Mouse (Mus musculus): ENCODE measurements around the gene Uqcrq. TPM values are rescaled to one million over a fixed set of nuclear protein-coding genes. Genes with fewer than 3 reads are reported as not detected.
A peak's percentile ranks its signal among the peaks of the same experiment; 100 is the strongest.
"Not testable (repeated sequence)": the region's sequence is repeated elsewhere in the genome, so short reads cannot be mapped to it uniquely, and the experiment has no call there.

Uqcrq gene
- total RNA-seq, 4 experiments from 2014 or later, result 1,108 to 1,285 (median 1,159) TPM

GRCm38 (mm10) chr11:53452396-53452795 is 21.8 kb upstream of the Uqcrq start:
- no peak for DNase-seq (ENCODE audit: low spot score in 2 of 2)

DNA sequence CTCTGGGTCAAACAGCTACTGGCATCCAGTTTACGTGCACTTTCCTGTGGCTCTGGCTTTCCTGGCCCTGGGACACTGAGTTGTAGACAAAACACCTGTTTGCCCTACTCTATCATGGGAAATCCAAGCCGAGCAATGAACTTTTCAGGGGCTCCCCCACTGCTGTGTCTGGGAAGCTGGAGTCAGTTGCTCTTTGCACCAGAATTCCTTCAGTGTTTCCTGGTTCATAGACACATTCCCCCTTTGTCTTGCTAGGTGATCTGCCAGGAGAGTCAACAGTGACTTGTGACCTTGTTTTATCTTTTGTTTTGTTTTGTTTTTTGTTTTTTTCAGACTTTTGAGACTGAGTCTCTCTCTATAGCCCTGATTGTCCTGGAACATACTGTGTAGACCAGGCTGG is 20.7 kb upstream of the Uqcrq start:
- no peak for DNase-seq (ENCODE audit: low spot score in 2 of 2)

DNA sequence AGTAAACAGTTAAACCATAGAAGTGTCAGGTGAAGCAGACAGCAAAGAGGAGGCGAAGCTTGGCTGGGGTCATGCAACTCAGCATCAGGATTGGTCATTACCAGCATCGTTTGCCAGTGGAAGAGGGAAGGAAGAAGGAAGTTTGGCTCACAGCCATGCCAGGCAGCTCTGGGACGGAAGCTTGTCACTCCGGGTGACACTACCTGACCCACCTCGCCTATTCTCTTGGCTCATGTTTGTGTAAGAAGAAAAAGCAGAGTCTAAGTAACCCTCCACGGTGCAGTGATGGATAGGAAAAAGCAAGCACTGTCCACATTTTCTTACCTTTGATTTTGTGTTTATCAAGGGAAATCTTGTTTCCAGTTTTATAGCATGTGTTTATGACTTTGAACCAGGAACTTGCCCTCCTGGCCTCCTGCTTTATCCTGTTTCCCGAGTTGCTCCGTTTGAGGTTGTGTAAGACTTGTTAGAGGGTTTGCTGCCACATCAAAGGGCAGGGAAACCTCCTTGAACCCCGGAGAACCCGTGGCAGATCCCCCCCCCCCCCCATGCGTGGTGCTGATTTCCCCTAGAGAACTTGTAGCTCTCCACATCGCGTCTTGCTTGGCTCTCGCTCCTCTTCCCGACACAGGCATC is 19.6 kb upstream of the Uqcrq start:
- no peak for DNase-seq (ENCODE audit: low spot score in 2 of 2)

DNA sequence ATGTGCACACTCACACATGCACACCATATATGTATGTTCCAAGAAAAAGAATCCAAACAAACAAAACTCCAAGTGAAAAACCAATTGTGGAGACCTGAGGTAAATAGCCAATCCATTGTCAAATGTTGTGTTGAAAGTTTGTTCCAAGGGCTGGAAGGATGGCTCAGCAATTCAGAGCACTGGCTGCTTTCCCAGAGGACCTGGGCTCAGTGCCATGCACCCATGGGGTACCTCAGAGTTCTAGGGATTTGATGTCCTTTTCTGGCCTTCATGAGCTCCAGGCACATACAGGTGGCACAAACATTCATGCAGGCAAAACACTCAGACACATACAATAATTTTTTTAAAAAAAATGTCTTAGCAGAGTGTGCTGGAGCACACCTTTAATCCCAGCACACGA is 17.9 kb upstream of the Uqcrq start:
- peak; percentile 59 to 61 for DNase-seq (ENCODE audit: low spot score in 2 of 2)

GRCm38 (mm10) chr11:53447996-53448395 is 17.4 kb upstream of the Uqcrq start:
- no peak for DNase-seq (ENCODE audit: low spot score in 2 of 2)

DNA sequence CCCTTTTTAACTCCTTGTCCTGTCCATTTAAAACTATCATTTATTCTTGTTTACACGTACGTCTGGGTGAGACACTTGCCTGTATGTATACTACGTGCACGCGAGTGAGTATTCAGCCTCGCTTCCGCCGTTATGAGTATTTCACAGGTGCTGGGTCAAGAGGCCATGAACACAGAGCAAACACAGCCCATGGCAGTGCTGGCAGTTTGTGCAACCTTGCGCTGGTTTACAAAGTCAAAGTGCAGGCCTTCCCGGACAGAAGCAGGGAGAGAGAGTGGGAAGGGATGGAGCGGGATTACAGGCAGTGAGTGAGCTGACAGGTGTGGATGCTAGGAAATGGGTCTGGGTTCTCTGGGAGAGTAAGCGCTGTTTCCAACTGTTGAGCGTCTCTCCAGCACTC is 15.6 kb upstream of the Uqcrq start:
- no peak for DNase-seq (ENCODE audit: low spot score in 2 of 2)

GRCm38 (mm10) chr11:53445562-53445961 is 14.9 kb upstream of the Uqcrq start:
- no peak for DNase-seq (ENCODE audit: low spot score in 2 of 2)

DNA sequence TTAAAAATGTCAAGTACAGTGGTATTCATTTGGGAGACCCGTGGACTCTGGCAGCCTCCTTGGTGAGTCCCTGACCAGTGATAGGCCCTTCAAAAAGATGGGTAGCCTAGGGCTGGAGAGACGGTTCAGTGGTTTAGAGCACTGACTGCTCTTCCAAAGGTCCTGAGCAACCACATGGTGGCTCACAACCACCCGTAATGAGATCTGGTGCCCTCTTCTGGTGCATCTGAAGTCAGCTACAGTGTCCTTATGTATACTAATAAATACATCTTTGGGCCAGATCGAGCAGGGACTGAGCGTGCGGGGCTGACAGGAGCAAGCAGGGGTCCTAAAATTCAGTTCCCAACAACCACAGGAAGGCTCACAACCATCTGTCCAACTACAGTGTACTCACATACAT is 13.2 kb upstream of the Uqcrq start:
- DNase-seq (ENCODE audit: low spot score in 2 of 2), result no peak

GRCm38 (mm10) chr11:53441921-53442320 is 11.3 kb upstream of the Uqcrq start:
- DNase-seq (ENCODE audit: low spot score in 2 of 2), result no peak

DNA sequence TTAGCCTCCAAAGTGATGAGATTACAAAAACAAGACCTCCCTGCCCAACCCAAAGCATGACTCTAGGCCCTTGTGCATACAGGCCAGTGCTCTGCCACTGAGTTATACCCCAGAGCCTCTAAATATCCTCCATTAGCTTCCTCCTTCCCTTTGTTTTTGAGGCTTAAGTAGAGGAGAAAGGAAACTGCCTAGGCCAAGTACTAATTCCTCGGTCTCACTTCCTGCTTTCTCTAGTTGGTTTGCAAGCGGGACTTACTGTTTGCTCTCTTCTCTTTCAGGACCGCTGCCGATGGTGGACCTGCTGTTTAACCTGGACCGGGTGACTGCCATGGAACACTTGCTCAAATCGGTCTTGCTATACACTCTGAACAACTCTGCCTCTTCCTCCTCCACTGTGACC is 5.7 kb upstream of the Uqcrq start:
- DNase-seq (ENCODE audit: low spot score in 2 of 2), result no peak

GRCm38 (mm10) chr11:53435504-53435903 is 4.9 kb upstream of the Uqcrq start:
- no peak for DNase-seq (ENCODE audit: low spot score in 2 of 2)

DNA sequence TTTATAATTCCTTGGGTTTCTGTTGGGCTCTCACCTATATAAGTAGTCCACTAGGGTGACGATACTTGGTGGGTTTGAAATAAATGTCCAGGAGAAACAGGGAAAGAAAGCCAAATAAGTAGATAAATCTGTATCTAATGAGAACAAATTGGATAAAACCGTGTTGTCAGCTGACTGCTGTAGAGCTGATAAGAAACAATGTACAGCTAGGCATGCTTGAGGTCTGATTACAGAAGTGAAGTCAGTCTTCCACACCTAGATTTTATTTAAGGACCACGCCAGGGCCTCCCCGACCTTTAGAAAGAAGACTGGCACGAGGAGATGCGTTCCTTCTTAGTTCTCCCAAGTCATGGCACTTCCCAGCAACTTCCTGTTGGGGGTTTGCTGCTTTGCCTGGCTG is 2.4 kb upstream of the Uqcrq start:
- no peak for DNase-seq (ENCODE audit: low spot score in 2 of 2)

GRCm38 (mm10) chr11:53431347-53432056 is 871 bp upstream of the Uqcrq start:
- no peak for DNase-seq (ENCODE audit: low spot score in 2 of 2)

DNA sequence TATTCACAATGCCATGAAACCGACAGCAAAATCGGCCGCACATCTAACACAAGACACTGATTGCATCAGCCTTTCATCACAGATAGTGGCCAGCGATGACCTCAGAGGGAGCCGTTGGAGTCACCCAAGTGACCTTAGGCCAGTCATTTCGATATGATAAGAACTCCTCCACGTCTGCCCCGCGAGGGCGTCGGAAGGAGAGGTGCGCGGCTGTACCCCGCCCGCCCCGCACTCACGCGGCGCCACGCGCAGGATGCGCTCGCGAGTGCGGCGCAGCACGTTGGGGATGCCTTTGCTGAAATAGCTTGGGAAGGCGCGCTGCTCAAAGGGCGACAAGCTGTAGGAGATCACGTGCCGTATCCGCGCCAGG is 346 bp downstream of the Uqcrq start:
- peak in 1 of 2 experiments; percentile 31 for DNase-seq (ENCODE audit: low spot score in 2 of 2)

GRCm38 (mm10) chr11:53429182-53429581 is 1.4 kb downstream of the Uqcrq start:
- DNase-seq (ENCODE audit: low spot score in 2 of 2), result no peak

- no peak for DNase-seq (ENCODE audit: low spot score in 2 of 2)
These were observed 1.9 kb downstream of the Uqcrq start for GRCm38 (mm10) chr11:53428716-53429057.

DNA sequence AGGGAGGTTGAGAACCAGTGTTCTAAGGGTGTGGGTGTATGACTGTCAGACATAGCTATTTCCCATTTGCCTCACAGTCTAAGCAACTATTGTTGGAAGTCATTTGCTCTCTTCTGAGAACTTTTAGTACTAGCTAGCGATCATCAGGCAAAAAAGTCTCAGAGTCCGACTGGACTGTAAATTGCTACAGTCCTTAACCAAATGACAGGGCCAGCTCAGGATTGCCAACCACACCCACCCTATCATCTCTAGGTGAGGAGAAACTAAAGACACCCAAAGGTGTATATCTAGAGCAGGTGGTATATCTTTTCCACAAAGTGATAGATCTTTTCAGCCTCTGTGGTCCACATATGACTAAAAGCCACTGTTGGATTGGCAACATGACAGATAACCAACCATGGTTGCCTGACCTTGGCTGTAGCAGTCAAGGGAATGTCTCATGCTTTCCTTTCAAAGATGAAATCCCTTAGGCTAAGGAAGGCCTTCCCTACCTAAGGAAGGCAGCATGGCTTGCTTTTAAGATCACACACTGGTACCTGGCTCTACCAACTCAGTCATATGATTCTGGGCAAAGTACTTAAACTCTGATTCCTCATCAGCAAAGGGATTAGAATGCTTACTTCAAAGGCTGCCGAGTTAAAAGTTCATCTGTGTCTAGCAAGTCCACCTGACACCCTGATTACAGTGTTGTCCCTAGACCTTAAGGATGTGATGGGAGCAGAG is 2.5 kb downstream of the Uqcrq start:
- DNase-seq (ENCODE audit: low spot score in 2 of 2), result no peak

- not testable (repeated sequence) for DNase-seq (ENCODE audit: low spot score in 2 of 2)
These were observed 3.7 kb downstream of the Uqcrq start for GRCm38 (mm10) chr11:53426914-53427313.

- DNase-seq (ENCODE audit: low spot score in 2 of 2), result no peak
These were observed 4.8 kb downstream of the Uqcrq start for GRCm38 (mm10) chr11:53425711-53426255.

DNA sequence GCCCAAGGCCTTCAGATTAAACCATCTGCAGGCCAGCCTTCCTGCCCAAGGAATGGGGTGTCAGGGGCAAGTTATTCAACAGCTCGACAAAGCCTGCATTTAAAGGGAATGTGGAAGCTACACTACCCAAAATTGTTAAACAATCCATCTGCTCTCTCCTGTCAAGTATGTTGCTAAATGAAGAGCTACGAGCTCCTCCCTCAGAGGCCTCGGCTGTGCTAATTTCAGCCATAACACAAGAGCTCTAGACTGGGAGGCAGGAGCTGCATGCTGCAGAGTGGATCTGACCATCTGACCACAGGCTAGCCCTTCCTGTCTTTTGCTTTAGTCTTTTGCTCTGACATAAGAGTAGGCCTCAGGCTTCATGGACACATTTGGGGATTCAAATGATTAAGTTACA is 5.4 kb downstream of the Uqcrq start:
- no peak for DNase-seq (ENCODE audit: low spot score in 2 of 2)

DNA sequence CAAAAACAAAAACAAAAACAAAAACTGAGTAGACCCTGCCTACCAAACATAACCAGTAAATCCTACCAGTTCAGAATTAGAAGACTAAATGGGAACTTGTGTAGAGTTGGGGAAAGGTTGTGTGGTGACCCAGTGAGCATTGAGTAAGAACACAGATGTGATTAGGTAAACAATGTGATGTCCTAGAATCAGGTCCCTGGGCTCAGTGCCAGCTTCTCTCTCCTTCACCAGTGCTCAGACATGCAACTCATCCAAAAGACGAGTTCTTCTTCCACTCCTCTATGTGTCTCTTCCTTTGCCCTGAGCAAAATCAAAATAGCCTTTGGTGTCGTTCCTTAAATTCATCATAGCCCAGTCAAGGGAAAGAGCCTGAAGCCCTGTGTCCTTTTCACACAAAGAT is 5.8 kb downstream of the Uqcrq start:
- no peak for DNase-seq (ENCODE audit: low spot score in 2 of 2)

DNA sequence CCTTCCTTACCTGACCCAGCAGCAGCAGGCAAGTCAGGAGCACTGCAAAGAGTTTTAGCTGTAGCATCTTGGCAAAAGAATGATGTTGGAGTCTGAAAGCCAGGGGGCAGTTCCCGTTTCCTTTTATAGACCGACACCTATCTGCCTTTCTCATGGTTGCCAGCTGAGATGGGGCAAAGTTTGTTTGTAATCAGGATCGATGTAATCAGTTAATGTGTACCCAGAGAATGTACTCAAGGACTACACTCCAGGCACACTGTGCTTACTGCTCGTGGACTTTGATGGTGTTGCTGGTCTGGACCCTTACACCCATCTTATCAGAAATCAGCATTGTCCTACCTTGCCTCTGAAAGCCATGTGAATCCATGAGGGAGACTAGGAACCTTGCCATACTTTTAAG is 7.6 kb downstream of the Uqcrq start, which contains the start of gene Leap2:
Leap2 (minus strand) TSS at position 135 of the 400 bp plus-strand sequence.
- no peak for DNase-seq (ENCODE audit: low spot score in 2 of 2)

Measured in gastrocnemius, adult 8-10 months (tissue).